Mouse (Mus musculus) liver, embryonic 14.5 days (tissue): ENCODE data around the gene Dalrd3. TPM values are rescaled to one million over a fixed set of nuclear protein-coding genes. Genes with fewer than 3 reads are reported as not detected.

Source experiments
- ATAC-seq: fragments of 200-750 bp; cut with Nextera tagmentation; 2 replicates; pipeline ENCODE4 v1.8.0; 2017; ENCODE audit warnings: moderate number of reproducible peaks, mild to moderate bottlenecking, moderate library complexity; ENCODE audit not compliant: insufficient read depth
- DNase-seq, 3 experiments: peaks; one replicate each; pipeline ENCODE4 v3.0.0-alpha.2; 2012 to 2013; ENCODE audit warnings: low read depth in 3 of 3, low spot score in 3 of 3
- H3K27ac ChIP-seq: fragments of 300-500 bp; sonication (generic); 2 replicates; pipeline ENCODE4 v1.5.1; 2014; ENCODE audit warnings: moderate library complexity, mild to moderate bottlenecking, control low read depth, inconsistent platforms
- H3K27me3 ChIP-seq: fragments of 300-500 bp; sonication (generic); 2 replicates; pipeline ENCODE4 v1.6.1; 2014; ENCODE audit warnings: mild to moderate bottlenecking, low read length, moderate library complexity; ENCODE audit not compliant: control insufficient read depth, insufficient read depth
- H3K36me3 ChIP-seq: fragments of 300-500 bp; sonication (generic); replicated peaks from 2 replicates; pipeline ENCODE4 v1.6.1; 2014; ENCODE audit warnings: low read depth; ENCODE audit not compliant: control insufficient read depth, insufficient read depth
- H3K4me1 ChIP-seq, 2 experiments: fragments of 200-500 bp in 1 of 2; fragments of 300-500 bp in 1 of 2; sonication (generic) in 1 of 2; replicated peaks; 2 replicates each; pipeline ENCODE4 v1.6.1; 2012 to 2014; ENCODE audit warnings: antibody characterized with exemption in 1 of 2, inconsistent platforms in 1 of 2, low read length in 1 of 2; ENCODE audit not compliant: control insufficient read depth in 2 of 2, insufficient read depth in 2 of 2
- H3K4me2 ChIP-seq: fragments of 300-500 bp; sonication (generic); 2 replicates; pipeline ENCODE4 v1.6.1; 2014; ENCODE audit warnings: low read depth, mild to moderate bottlenecking, control low read depth, moderate library complexity
- H3K4me3 ChIP-seq, 2 experiments: fragments of 200-500 bp in 1 of 2; fragments of 300-500 bp in 1 of 2; sonication (generic) in 1 of 2; 2 replicates each; pipeline ENCODE4 v1.5.1; 2012 to 2014; ENCODE audit warnings: low read depth in 2 of 2, low read length in 2 of 2, mild to moderate bottlenecking in 2 of 2, control low read depth in 1 of 2, inconsistent platforms in 1 of 2, moderate library complexity in 1 of 2; ENCODE audit not compliant: insufficient read depth in 1 of 2
- H3K9ac ChIP-seq: fragments of 300-500 bp; sonication (generic); replicated peaks from 2 replicates; pipeline ENCODE4 v1.6.1; 2014; ENCODE audit warnings: mild to moderate bottlenecking, control low read depth, moderate library complexity
- H3K9me3 ChIP-seq: fragments of 300-500 bp; sonication (generic); 2 replicates; pipeline ENCODE4 v1.6.1; 2016; ENCODE audit warnings: low read length, mixed read lengths; ENCODE audit not compliant: control insufficient read depth
- CTCF ChIP-seq: IDR thresholded peaks from 2 replicates; pipeline ENCODE4 v1.5.1; 2016; ENCODE audit warnings: antibody characterized with exemption, low read depth, control low read depth
- EP300 ChIP-seq: IDR thresholded peaks from 2 replicates; pipeline ENCODE4 v1.6.1; 2016; ENCODE audit warnings: antibody characterized with exemption, low read depth
- WGBS: fragments of 180-500 bp; shearing (Covaris S2); extraction: QIAGEN DNeasy Blood & Tissue Kit; methylation state at CpG from one replicate; pipeline ENCODE4 v1.1.7; 2014; ENCODE audit not compliant: insufficient replicate concordance; 5-methylcytosine and 5-hydroxymethylcytosine counted together
- polyA plus RNA-seq, 2 experiments: library from polyadenylated mRNA; depleted of rRNA in 1 of 2; stranded (reverse) in 1 of 2; unstranded in 1 of 2; fragments of >200 nt; fragmentation: Nextera tagmentation in 1 of 2; extraction: Ambion mirVana in 1 of 2; gene quantifications; 2 replicates each; pipeline versions ENCODE4 v1.2.1 to v1.2.3; 2012 to 2014

Dalrd3 gene
- polyA plus RNA-seq, 2 experiments, result 26.4 to 43.8 TPM

- DNase-seq, result no peak
- WGBS, result 68% methylated on average over 5 of the region's 5 CpGs
- Histone ChIP-seq H3K27ac (no peak overlapping the region), H3K27me3 (no peaks in the 10 kb centered on the region), H3K4me3 (peak overlapping the region; percentile 76 to 81; a peak in 3 of 4 replicates), H3K9me3 (no peaks in the 10 kb centered on the region), H3K4me1 (peaks cover 3 to 13% of the 10 kb centered on the region in 2 experiments; a peak in 2 of 4 replicates), H3K36me3 (no peaks in the 10 kb centered on the region), H3K9ac (peak overlapping the region; percentile 80; the same call in 1 of the 2 replicates), H3K4me2 (peak overlapping the region; percentile 71)
- no peak for TF ChIP-seq CTCF
- ATAC-seq, result no peak
Observed at GRCm38 (mm10) chr9:108579344-108579690, 9.6 kb downstream of the Dalrd3 start.

- no peaks in the 10 kb centered on the region for H3K36me3 ChIP-seq
- no peak overlapping the region for H3K4me3 ChIP-seq
- WGBS, result 38% methylated on average over 14 of the region's 14 CpGs
- H3K9ac ChIP-seq, result no peak overlapping the region
- no peaks in the 10 kb centered on the region for H3K9me3 ChIP-seq
- ATAC-seq (no peak), DNase-seq (no peak)
- H3K4me1 ChIP-seq, result peaks cover 0 to 5% of the 10 kb centered on the region in 2 experiments; a peak in 2 of 4 replicates
- TF ChIP-seq EP300 (no peak), CTCF (no peak)
- no peak overlapping the region for H3K4me2 ChIP-seq
- no peaks in the 10 kb centered on the region for H3K27me3 ChIP-seq
- no peak overlapping the region for H3K27ac ChIP-seq
Observed at GRCm38 (mm10) chr9:108587571-108588180, 18.0 kb downstream of the Dalrd3 start.

GRCm38 (mm10) chr9:108589229-108589628 is 19.5 kb downstream of the Dalrd3 start:
- Histone ChIP-seq H3K4me2 (no peak overlapping the region), H3K9ac (no peak overlapping the region), H3K4me1 (peaks cover 0 to 5% of the 10 kb centered on the region in 2 experiments; a peak in 2 of 4 replicates), H3K9me3 (no peaks in the 10 kb centered on the region), H3K27ac (no peak overlapping the region), H3K36me3 (no peaks in the 10 kb centered on the region), H3K4me3 (no peak overlapping the region), H3K27me3 (no peaks in the 10 kb centered on the region)
- WGBS, result 61% methylated on average over 5 of the region's 5 CpGs
- DNase-seq (no peak), ATAC-seq (no peak)
- TF ChIP-seq CTCF (peak; percentile 44), EP300 (no peak)

GRCm38 (mm10) chr9:108591462-108591861 is 21.8 kb downstream of the Dalrd3 start:
- Histone ChIP-seq H3K4me1 (peaks cover 0 to 5% of the 10 kb centered on the region in 2 experiments; a peak in 2 of 4 replicates), H3K27ac (no peak overlapping the region), H3K9me3 (no peaks in the 10 kb centered on the region), H3K36me3 (no peaks in the 10 kb centered on the region), H3K4me3 (no peak overlapping the region), H3K27me3 (no peaks in the 10 kb centered on the region), H3K9ac (no peak overlapping the region), H3K4me2 (no peak overlapping the region)
- ATAC-seq (no peak), DNase-seq (no peak)
- TF ChIP-seq EP300 (no peak), CTCF (no peak)
- 71% methylated on average over 4 of the region's 4 CpGs for WGBS

- Histone ChIP-seq H3K36me3 (no peaks in the 10 kb centered on the region), H3K27ac (no peak overlapping the region), H3K4me2 (no peak overlapping the region), H3K9ac (no peak overlapping the region), H3K27me3 (no peaks in the 10 kb centered on the region; the same call in 1 of the 2 replicates), H3K9me3 (no peaks in the 10 kb centered on the region), H3K4me1 (no peaks in the 10 kb centered on the region), H3K4me3 (no peak overlapping the region)
- DNase-seq (no peak), ATAC-seq (no peak)
- TF ChIP-seq CTCF, result no peak
- TF ChIP-seq EP300, result no peak
- 23% methylated on average over 3 of the region's 3 CpGs for WGBS
Observed at GRCm38 (mm10) chr9:108594354-108594753, 24.7 kb downstream of the Dalrd3 start.
